Mouse (Mus musculus): ENCODE data around the gene Dact3. TPM values are rescaled to one million over a fixed set of nuclear protein-coding genes. Genes with fewer than 3 reads are reported as not detected.

Gene Dact3
- polyA plus RNA-seq, 1 experiment = 5.3 TPM

GRCm38 (mm10) chr7:16847507-16847906, 27.6 kb upstream of the Dact3 start:
- TF ChIP-seq MYOG (IDR thresholded peaks at IDR 0.05; ENCODE audit: control insufficient read depth, extremely low read depth, insufficient read length) (no peak), CEBPB (IDR thresholded peaks at IDR 0.05; ENCODE audit: low read depth) (no peak), FOSL1 (IDR thresholded peaks at IDR 0.05; ENCODE audit: insufficient read depth, low read length, poor library complexity, severe bottlenecking) (no peak), CTCF (IDR thresholded peaks at IDR 0.05; ENCODE audit: control insufficient read depth, insufficient read depth, insufficient read length) (no peak), USF1 (IDR thresholded peaks at IDR 0.05; ENCODE audit: low read depth) (no peak), MYOD1 (IDR thresholded peaks at IDR 0.05; ENCODE audit: control insufficient read depth, insufficient read length, low read depth) (no peak), MAX (IDR thresholded peaks at IDR 0.05) (no peak)
- Histone ChIP-seq H3K27me3 (ENCODE audit: control insufficient read depth, insufficient read depth, insufficient read length) (no peaks in the 10 kb centered on the region), H3K79me3 (ENCODE audit: low read depth) (no peaks in the 10 kb centered on the region), H3ac (ENCODE audit: control insufficient read depth, insufficient read length, low read depth) (no peak overlapping the region), H3K4me3 (ENCODE audit: insufficient read depth, poor library complexity, severe bottlenecking) (no peak overlapping the region), H3K79me2 (ENCODE audit: control insufficient read depth, insufficient read depth) (no peaks in the 10 kb centered on the region), H3K36me3 (ENCODE audit: control insufficient read depth, insufficient read depth) (peaks cover 5% of the 10 kb centered on the region)

GRCm38 (mm10) chr7:16848579-16848978, 26.5 kb upstream of the Dact3 start:
- no peaks in the 10 kb centered on the region for H3K79me2 ChIP-seq (ENCODE audit: control insufficient read depth, insufficient read depth)
- no peak overlapping the region for H3K4me3 ChIP-seq (ENCODE audit: insufficient read depth, poor library complexity, severe bottlenecking)
- H3K36me3 ChIP-seq (ENCODE audit: control insufficient read depth, insufficient read depth) = peaks cover 5% of the 10 kb centered on the region
- TF ChIP-seq MYOG (IDR thresholded peaks at IDR 0.05; ENCODE audit: control insufficient read depth, extremely low read depth, insufficient read length) (no peak), CEBPB (IDR thresholded peaks at IDR 0.05; ENCODE audit: low read depth) (no peak), MAX (IDR thresholded peaks at IDR 0.05) (no peak), CTCF (IDR thresholded peaks at IDR 0.05; ENCODE audit: control insufficient read depth, insufficient read depth, insufficient read length) (peak; percentile 34), FOSL1 (IDR thresholded peaks at IDR 0.05; ENCODE audit: insufficient read depth, low read length, poor library complexity, severe bottlenecking) (no peak), MYOD1 (IDR thresholded peaks at IDR 0.05; ENCODE audit: control insufficient read depth, insufficient read length, low read depth) (no peak)
- H3K27me3 ChIP-seq (ENCODE audit: control insufficient read depth, insufficient read depth, insufficient read length) = no peaks in the 10 kb centered on the region
- H3ac ChIP-seq (ENCODE audit: control insufficient read depth, insufficient read length, low read depth) = no peak overlapping the region
- no peaks in the 10 kb centered on the region for H3K79me3 ChIP-seq (ENCODE audit: low read depth)

GRCm38 (mm10) chr7:16851636-16852035, 23.5 kb upstream of the Dact3 start:
- Histone ChIP-seq H3K36me3 (ENCODE audit: control insufficient read depth, insufficient read depth) (peaks cover 7% of the 10 kb centered on the region), H3K4me3 (ENCODE audit: insufficient read depth, poor library complexity, severe bottlenecking) (no peak overlapping the region), H3K79me3 (ENCODE audit: low read depth) (no peaks in the 10 kb centered on the region), H3ac (ENCODE audit: control insufficient read depth, insufficient read length, low read depth) (no peak overlapping the region), H3K79me2 (ENCODE audit: control insufficient read depth, insufficient read depth) (no peaks in the 10 kb centered on the region), H3K27me3 (ENCODE audit: control insufficient read depth, insufficient read depth, insufficient read length) (no peaks in the 10 kb centered on the region)
- TF ChIP-seq MYOD1 (IDR thresholded peaks at IDR 0.05; ENCODE audit: control insufficient read depth, insufficient read length, low read depth) = no peak
- no peak for TF ChIP-seq MYOG (IDR thresholded peaks at IDR 0.05; ENCODE audit: control insufficient read depth, extremely low read depth, insufficient read length)
- no peak for TF ChIP-seq FOSL1 (IDR thresholded peaks at IDR 0.05; ENCODE audit: insufficient read depth, low read length, poor library complexity, severe bottlenecking)
- TF ChIP-seq USF1 (IDR thresholded peaks at IDR 0.05; ENCODE audit: low read depth) = no peak
- TF ChIP-seq CEBPB (IDR thresholded peaks at IDR 0.05; ENCODE audit: low read depth) = no peak
- no peak for TF ChIP-seq CTCF (IDR thresholded peaks at IDR 0.05; ENCODE audit: control insufficient read depth, insufficient read depth, insufficient read length)
- no peak for TF ChIP-seq MAX (IDR thresholded peaks at IDR 0.05)

DNA sequence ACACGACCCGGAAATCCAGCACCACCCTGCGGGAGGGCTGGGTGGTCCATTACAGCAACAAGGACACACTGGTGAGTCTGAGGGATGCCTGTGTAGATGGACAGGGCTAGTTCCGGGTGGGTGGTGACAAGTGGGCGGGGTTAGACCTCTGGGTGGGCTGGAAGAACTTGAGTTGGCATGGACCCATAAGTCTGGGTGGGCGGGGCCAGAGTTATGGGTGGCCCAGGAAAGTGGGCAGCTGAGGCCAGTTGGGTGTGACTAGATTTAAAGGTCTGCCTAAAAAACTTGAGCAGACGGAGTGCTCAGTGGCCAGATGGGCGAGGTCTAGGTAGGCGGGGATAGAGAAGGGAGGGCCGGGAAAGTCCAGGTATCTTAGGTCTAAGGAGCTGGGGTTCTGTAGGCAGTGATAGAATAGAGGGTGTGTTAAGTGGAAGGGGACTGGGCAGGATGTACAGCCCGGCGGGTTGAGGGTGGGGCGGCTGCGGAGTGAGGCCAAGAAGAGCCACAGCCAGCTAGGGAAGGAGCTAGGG, 21.8 kb upstream of the Dact3 start:
- no peak overlapping the region for H3K4me3 ChIP-seq (ENCODE audit: insufficient read depth, poor library complexity, severe bottlenecking)
- H3ac ChIP-seq (ENCODE audit: control insufficient read depth, insufficient read length, low read depth) = no peak overlapping the region
- no peaks in the 10 kb centered on the region for H3K79me3 ChIP-seq (ENCODE audit: low read depth)
- peaks cover 10% of the 10 kb centered on the region for H3K36me3 ChIP-seq (ENCODE audit: control insufficient read depth, insufficient read depth)
- no peaks in the 10 kb centered on the region for H3K27me3 ChIP-seq (ENCODE audit: control insufficient read depth, insufficient read depth, insufficient read length)
- TF ChIP-seq MYOG (IDR thresholded peaks at IDR 0.05; ENCODE audit: control insufficient read depth, extremely low read depth, insufficient read length) (no peak), MAX (IDR thresholded peaks at IDR 0.05) (no peak), MYOD1 (IDR thresholded peaks at IDR 0.05; ENCODE audit: control insufficient read depth, insufficient read length, low read depth) (no peak), CEBPB (IDR thresholded peaks at IDR 0.05; ENCODE audit: low read depth) (no peak), CTCF (IDR thresholded peaks at IDR 0.05; ENCODE audit: control insufficient read depth, insufficient read depth, insufficient read length) (no peak), FOSL1 (IDR thresholded peaks at IDR 0.05; ENCODE audit: insufficient read depth, low read length, poor library complexity, severe bottlenecking) (no peak), USF1 (IDR thresholded peaks at IDR 0.05; ENCODE audit: low read depth) (no peak)
- no peaks in the 10 kb centered on the region for H3K79me2 ChIP-seq (ENCODE audit: control insufficient read depth, insufficient read depth)

- Histone ChIP-seq H3K79me2 (ENCODE audit: control insufficient read depth, insufficient read depth) (no peaks in the 10 kb centered on the region), H3K36me3 (ENCODE audit: control insufficient read depth, insufficient read depth) (peaks cover 5% of the 10 kb centered on the region), H3K4me3 (ENCODE audit: insufficient read depth, poor library complexity, severe bottlenecking) (no peak overlapping the region), H3ac (ENCODE audit: control insufficient read depth, insufficient read length, low read depth) (no peak overlapping the region), H3K79me3 (ENCODE audit: low read depth) (no peaks in the 10 kb centered on the region), H3K27me3 (ENCODE audit: control insufficient read depth, insufficient read depth, insufficient read length) (no peaks in the 10 kb centered on the region)
- TF ChIP-seq FOSL1 (IDR thresholded peaks at IDR 0.05; ENCODE audit: insufficient read depth, low read length, poor library complexity, severe bottlenecking) (no peak), CTCF (IDR thresholded peaks at IDR 0.05; ENCODE audit: control insufficient read depth, insufficient read depth, insufficient read length) (peak; percentile 13)
These were observed 16.8 kb upstream of the Dact3 start for GRCm38 (mm10) chr7:16858336-16858735.

Measured in C2C12 (cell line).